In the genomic region with DNA sequence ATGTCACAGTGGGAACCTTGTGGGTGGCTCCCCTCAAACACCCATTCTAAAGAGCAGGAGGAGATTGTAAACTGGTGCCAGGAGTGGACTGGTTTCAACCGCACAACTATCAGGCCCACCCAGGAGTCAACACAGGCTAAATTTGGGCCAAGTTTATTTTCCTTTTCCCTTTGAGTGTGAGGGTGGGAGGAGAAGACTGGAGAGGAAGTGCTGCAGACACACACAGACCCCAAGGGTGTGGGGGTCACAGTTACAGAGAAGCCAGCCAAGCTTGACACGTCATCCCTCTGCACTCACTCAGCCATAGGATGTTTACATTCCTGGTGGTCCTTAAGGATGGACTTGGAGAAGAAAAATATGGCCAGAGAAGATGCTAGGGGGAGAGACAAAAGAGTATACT, we compare ENCODE assay signal across 9 mouse cellular contexts.
DNase-seq lines count a peak whose midpoint lies in the region; ATAC-seq and TF ChIP-seq lines count a peak whose summit lies in the region.
"Had no signal": no experiment of that assay in that cellular context is flagged by ENCODE, and none has a peak within 500 bp of the region (broad histone marks: within the 10 kb centered on the region; RNA-seq: fewer than 3 reads in every experiment).

No protein-coding gene starts in this region.

- H3K4me2 ChIP-seq in intestine, embryonic 16.5 days (ENCODE audit: low read depth, low read length): no peak overlapping the region
- H3K4me2 ChIP-seq in liver, embryonic 16.5 days (ENCODE audit: low read depth, low read length): no peak overlapping the region

- no peaks in the 10 kb centered on the region for H3K36me3 ChIP-seq in heart, embryonic 10.5 days
- H3K36me3 ChIP-seq in intestine, embryonic 16.5 days (ENCODE audit: control insufficient read depth, insufficient read depth, low read length): no peaks in the 10 kb centered on the region
- no peaks in the 10 kb centered on the region for H3K36me3 ChIP-seq in liver, embryonic 16.5 days (ENCODE audit: control insufficient read depth, insufficient read depth)

- H3K27me3 ChIP-seq in heart, embryonic 10.5 days (ENCODE audit: insufficient read depth, poor library complexity, severe bottlenecking): no peaks in the 10 kb centered on the region
- no peaks in the 10 kb centered on the region for H3K27me3 ChIP-seq in intestine, embryonic 16.5 days (replicated peaks; ENCODE audit: control insufficient read depth, insufficient read depth, low read length)
- H3K27me3 ChIP-seq in liver, embryonic 16.5 days (ENCODE audit: control insufficient read depth, insufficient read depth, low read depth, low read length): no peaks in the 10 kb centered on the region
- H3K27me3 ChIP-seq: megakaryocyte, embryonic 14.5 days had no signal

- TF ChIP-seq POLR2A in brain, embryonic 14.5 days (IDR thresholded peaks at IDR 0.05; ENCODE audit: borderline replicate concordance, extremely low read depth, insufficient read depth, insufficient read length, poor library complexity, severe bottlenecking): no peak

- H3K4me3 ChIP-seq in heart, embryonic 10.5 days: no peak overlapping the region
- no peak overlapping the region for H3K4me3 ChIP-seq in intestine, embryonic 16.5 days (ENCODE audit: low read length)
- H3K4me3 ChIP-seq in liver, embryonic 16.5 days (ENCODE audit: low read depth, low read length): no peak overlapping the region
- H3K4me3 ChIP-seq: megakaryocyte, embryonic 14.5 days had no signal

- no peak overlapping the region for H3K9ac ChIP-seq in intestine, embryonic 16.5 days (ENCODE audit: low read depth, low read length)
- no peak overlapping the region for H3K9ac ChIP-seq in liver, embryonic 16.5 days (ENCODE audit: low read depth, low read length)

- no peak for DNase-seq in heart, embryonic 10.5 days (ENCODE audit: low spot score)
- DNase-seq in heart, postnatal 36 days: no peak
- peak; percentile 44 for DNase-seq in brain, embryonic 14.5 days (ENCODE audit: low read depth)
- no peak for DNase-seq in spleen, postnatal 36 days (ENCODE audit: low spot score in 2 of 2)
- no peak for DNase-seq in cerebellum, adult 8-10 months
- no peak for DNase-seq in frontal cortex, postnatal 14 days (ENCODE audit: low spot score in 2 of 2)

- H3K27ac ChIP-seq in heart, embryonic 10.5 days: peak overlapping the region; percentile 63
- H3K27ac ChIP-seq in intestine, embryonic 16.5 days (ENCODE audit: low read length): peak overlapping the region; percentile 83
- H3K27ac ChIP-seq in liver, embryonic 16.5 days (ENCODE audit: low read length): no peak overlapping the region

- 17% methylated on average over 2 of the region's 2 CpGs for whole genome bisulfite sequencing in heart, embryonic 10.5 days
- WGBS in intestine, embryonic 16.5 days: 32% methylated on average over 2 of the region's 2 CpGs
- 42% methylated on average over 2 of the region's 2 CpGs for WGBS in liver, embryonic 16.5 days (ENCODE audit: insufficient replicate concordance)

- TF ChIP-seq CTCF in brain, embryonic 14.5 days (IDR thresholded peaks at IDR 0.05; ENCODE audit: borderline replicate concordance, extremely low read depth, insufficient read depth, insufficient read length): no peak

- H3K4me1 ChIP-seq in heart, embryonic 10.5 days: 0 out of 2 replicates have a peak, but pooled peaks cover 6% of the 10 kb centered on the region
- H3K4me1 ChIP-seq in intestine, embryonic 16.5 days (ENCODE audit: control insufficient read depth, insufficient read depth, low read length): peaks cover 3% of the 10 kb centered on the region; the same call in 1 of the 2 replicates
- H3K4me1 ChIP-seq in liver, embryonic 16.5 days (ENCODE audit: control insufficient read depth, low read depth, low read length): no peaks in the 10 kb centered on the region
- H3K4me1 ChIP-seq: megakaryocyte, embryonic 14.5 days had no signal

- intact Hi-C loops in heart, postnatal 36 days (cut with DNase I): loop anchor here (10.0 kb wide), 1 partner anchor 450 kb away; a partner anchor contains a TSS

- H3K9me3 ChIP-seq in heart, embryonic 10.5 days: no peaks in the 10 kb centered on the region
- no peaks in the 10 kb centered on the region for H3K9me3 ChIP-seq in intestine, embryonic 16.5 days (ENCODE audit: control insufficient read depth, low read length)
- H3K9me3 ChIP-seq in liver, embryonic 16.5 days (replicated peaks; ENCODE audit: control insufficient read depth, low read length): no peaks in the 10 kb centered on the region

- peak; percentile 90 for ATAC-seq in intestine, embryonic 16.5 days
- ATAC-seq in liver, embryonic 16.5 days (ENCODE audit: low read depth): 0 out of 2 replicates have a peak, but pooled peaks have one; percentile 19
